In genomic region chr11:103840834-103841233, GRCm38 (mm10) we compare ENCODE assay signal across 10 mouse cellular contexts.
A peak's percentile ranks its signal among the peaks of the same experiment; 100 is the strongest.
DNase-seq lines count a peak whose midpoint lies in the region; ATAC-seq lines count a peak whose summit lies in the region.
"Had no signal": no experiment of that assay in that cellular context is flagged by ENCODE, and none has a peak within 500 bp of the region (broad histone marks: within the 10 kb centered on the region; RNA-seq: fewer than 3 reads in every experiment).

No protein-coding gene starts in this region.

- 6% methylated on average over 11 of the region's 11 CpGs for WGBS in embryonic facial prominence, embryonic 12.5 days
- 7% methylated on average over 11 of the region's 11 CpGs for WGBS in neural tube, embryonic 15.5 days

- peak; percentile 30 to 45 for DNase-seq in left cerebral cortex, postnatal 14 days (ENCODE audit: low spot score in 2 of 2)
- no peak for DNase-seq in left cerebral cortex, adult 8-10 months (ENCODE audit: low spot score in 2 of 2)
- DNase-seq in layer of hippocampus, adult 9-11 months = peak; percentile 54
- no peak for DNase-seq in testis, postnatal 14 days (ENCODE audit: low spot score)
- no peak for DNase-seq in heart, postnatal 4 days
- DNase-seq: gastrocnemius, postnatal 10 days had no signal

- 0 out of 2 replicates have a peak, but pooled peaks cover 8% of the 10 kb centered on the region for H3K36me3 ChIP-seq in embryonic facial prominence, embryonic 12.5 days
- H3K36me3 ChIP-seq in neural tube, embryonic 15.5 days = peaks cover 10% of the 10 kb centered on the region

- H3K4me2 ChIP-seq in embryonic facial prominence, embryonic 12.5 days (replicated peaks) = peak overlapping the region; percentile 6; the same call in 1 of the 2 replicates
- H3K4me2 ChIP-seq in neural tube, embryonic 15.5 days = peak overlapping the region; percentile 29

- H3K27ac ChIP-seq in embryonic facial prominence, embryonic 12.5 days = no peak overlapping the region; the same call in 1 of the 2 replicates
- peak overlapping the region; percentile 34; the same call in 1 of the 2 replicates for H3K27ac ChIP-seq in neural tube, embryonic 15.5 days (replicated peaks)
- H3K27ac ChIP-seq: macrophage had no signal

- H3K4me3 ChIP-seq in embryonic facial prominence, embryonic 12.5 days = no peak overlapping the region
- no peak overlapping the region for H3K4me3 ChIP-seq in neural tube, embryonic 15.5 days (replicated peaks)

- intact Hi-C loops in left cerebral cortex, postnatal 14 days (cut with DNase I) = no loop called here

- peaks cover 13% of the 10 kb centered on the region; the same call in 1 of the 2 replicates for H3K4me1 ChIP-seq in embryonic facial prominence, embryonic 12.5 days
- H3K4me1 ChIP-seq in neural tube, embryonic 15.5 days = peaks cover 17% of the 10 kb centered on the region

- H3K27me3 ChIP-seq in embryonic facial prominence, embryonic 12.5 days = 0 out of 2 replicates have a peak, but pooled peaks cover 5% of the 10 kb centered on the region
- no peaks in the 10 kb centered on the region for H3K27me3 ChIP-seq in neural tube, embryonic 15.5 days (replicated peaks)

- no peak overlapping the region for H3K9ac ChIP-seq in embryonic facial prominence, embryonic 12.5 days
- H3K9ac ChIP-seq in neural tube, embryonic 15.5 days (replicated peaks) = no peak overlapping the region

- H3K9me3 ChIP-seq in embryonic facial prominence, embryonic 12.5 days = no peaks in the 10 kb centered on the region
- H3K9me3 ChIP-seq in neural tube, embryonic 15.5 days (replicated peaks) = no peaks in the 10 kb centered on the region

- 0 out of 2 replicates have a peak, but pooled peaks have one; percentile 41 for ATAC-seq in embryonic facial prominence, embryonic 12.5 days (ENCODE audit: insufficient number of reproducible peaks, insufficient read depth, low FRiP score, low TSS enrichment)
- peak; percentile 76 for ATAC-seq in neural tube, embryonic 15.5 days (ENCODE audit: low FRiP score)
- ATAC-seq in CD4-positive, CD25-positive, alpha-beta regulatory T cell, adult 4 months = no peak

Comparison
In these comparisons a context has a peak if more than half of its experiments do, and no peak if none do; other contexts are left out.
1. DNase-seq: peak in left cerebral cortex, postnatal 14 days (2 of 2) and layer of hippocampus, adult 9-11 months (single experiment); none in left cerebral cortex, adult 8-10 months (0 of 2), testis, postnatal 14 days (single experiment) and heart, postnatal 4 days (single experiment).